Comparison of ENCODE assay signal across 7 mouse cellular contexts in the genomic region with DNA sequence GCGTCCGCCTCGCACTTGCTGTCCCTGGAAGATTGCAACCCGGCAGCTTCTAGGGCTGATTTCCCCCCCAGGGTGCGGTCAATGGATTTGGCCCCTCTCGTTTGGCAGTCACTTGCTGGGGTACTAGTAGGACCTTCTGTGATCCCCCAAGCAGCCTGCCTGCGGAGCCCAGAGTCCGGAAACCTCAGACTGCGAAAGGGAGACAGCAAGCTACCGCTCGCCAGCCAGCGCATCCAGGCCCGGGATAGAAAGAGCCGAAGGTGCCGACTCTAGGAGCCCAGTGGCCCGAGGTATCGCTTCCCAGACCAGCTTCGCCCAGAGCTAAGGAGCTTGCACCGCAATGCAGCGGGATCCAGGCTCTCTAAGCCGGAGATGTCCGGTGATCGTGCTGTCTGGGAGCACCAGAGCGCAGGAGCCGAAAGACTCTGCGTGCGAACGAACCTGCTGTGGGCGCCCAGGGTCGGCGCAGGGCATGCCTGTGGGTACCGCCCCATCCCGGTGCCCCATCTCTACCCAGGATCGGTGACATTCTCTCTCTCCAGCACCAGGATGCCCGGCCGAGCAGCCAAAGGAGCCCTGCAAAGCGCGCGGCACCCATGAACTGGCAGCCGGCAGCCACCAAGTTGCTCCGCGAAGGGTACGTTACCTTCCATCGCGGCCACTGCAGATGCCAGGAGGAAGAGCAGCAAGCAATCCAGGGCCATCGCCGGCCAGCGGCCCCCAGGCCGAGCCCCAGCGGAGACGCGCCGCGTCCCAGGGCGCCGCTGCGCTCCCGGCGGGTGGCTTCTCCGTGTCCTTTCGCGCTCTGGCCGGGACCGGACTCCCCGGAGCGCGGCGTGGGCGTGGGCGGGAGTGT. TPM values are rescaled to one million over a fixed set of nuclear protein-coding genes. Genes with fewer than 3 reads are reported as not detected.
DNase-seq lines count a peak whose midpoint lies in the region; ATAC-seq and TF ChIP-seq lines count a peak whose summit lies in the region.

No protein-coding gene starts in this region.

- peak; percentile 11; the same call in 1 of the 2 replicates for ATAC-seq in cerebellum, adult (ENCODE audit: insufficient number of reproducible peaks, low FRiP score, low TSS enrichment)
- peak; percentile 40 for ATAC-seq in forebrain, embryonic 14.5 days
- ATAC-seq in hindbrain, embryonic 11.5 days (ENCODE audit: low FRiP score): peak; percentile 49
- peak; percentile 42 for ATAC-seq in midbrain, postnatal 0 days (ENCODE audit: low FRiP score)
- no peak for ATAC-seq in megakaryocyte progenitor cell, adult 5-6 weeks (replicated peaks; ENCODE audit: poor library complexity)

- intact Hi-C loops in left cerebral cortex, postnatal 36 days (cut with DNase I): loop anchor here (1.0 to 10.0 kb wide), 7 partner anchors 87 to 1169 kb away; no protein-coding TSS in a partner anchor

- H3K36me3 ChIP-seq in forebrain, embryonic 14.5 days (ENCODE audit: control insufficient read depth, insufficient read depth, low read length): no peaks in the 10 kb centered on the region
- no peaks in the 10 kb centered on the region for H3K36me3 ChIP-seq in hindbrain, embryonic 11.5 days (ENCODE audit: control insufficient read depth, insufficient read depth, low read length)
- H3K36me3 ChIP-seq in midbrain, postnatal 0 days (ENCODE audit: insufficient read depth, low read length): no peaks in the 10 kb centered on the region

- H3K9ac ChIP-seq in forebrain, embryonic 14.5 days (ENCODE audit: low read length): peak overlapping the region; percentile 87
- H3K9ac ChIP-seq in hindbrain, embryonic 11.5 days (ENCODE audit: low read depth, low read length): peak overlapping the region; percentile 85
- H3K9ac ChIP-seq in midbrain, postnatal 0 days (replicated peaks; ENCODE audit: low read length, poor library complexity, severe bottlenecking): peak overlapping the region; percentile 91

- H3K4me1 ChIP-seq in forebrain, embryonic 14.5 days (ENCODE audit: control insufficient read depth, insufficient read depth, low read length): peaks cover 9% of the 10 kb centered on the region
- peaks cover 8% of the 10 kb centered on the region; the same call in 1 of the 2 replicates for H3K4me1 ChIP-seq in hindbrain, embryonic 11.5 days (replicated peaks; ENCODE audit: control insufficient read depth, insufficient read depth, low read length)
- H3K4me1 ChIP-seq in midbrain, postnatal 0 days (ENCODE audit: insufficient read depth, low read length): 0 out of 2 replicates have a peak, but pooled peaks cover 9% of the 10 kb centered on the region

- peak overlapping the region; percentile 80 for H3K27ac ChIP-seq in forebrain, embryonic 14.5 days (ENCODE audit: low read depth, low read length)
- H3K27ac ChIP-seq in hindbrain, embryonic 11.5 days (ENCODE audit: low read depth, low read length): 0 out of 2 replicates have a peak overlapping the region, but pooled peaks have one; percentile 56
- H3K27ac ChIP-seq in midbrain, postnatal 0 days (ENCODE audit: low read depth, low read length): peak overlapping the region; percentile 89

- no peaks in the 10 kb centered on the region for H3K9me3 ChIP-seq in forebrain, embryonic 14.5 days (replicated peaks; ENCODE audit: control insufficient read depth, low read length)
- no peaks in the 10 kb centered on the region for H3K9me3 ChIP-seq in hindbrain, embryonic 11.5 days (ENCODE audit: control insufficient read depth, low read length)
- H3K9me3 ChIP-seq in midbrain, postnatal 0 days (ENCODE audit: low read length): no peaks in the 10 kb centered on the region

- peak overlapping the region; percentile 99 for H3K4me2 ChIP-seq in forebrain, embryonic 14.5 days (ENCODE audit: low read length)
- peak overlapping the region; percentile 100 for H3K4me2 ChIP-seq in hindbrain, embryonic 11.5 days (replicated peaks; ENCODE audit: low read depth, low read length)
- peak overlapping the region; percentile 74 for H3K4me2 ChIP-seq in midbrain, postnatal 0 days (ENCODE audit: low read depth, low read length, poor library complexity, severe bottlenecking)

- no peak; the same call in 1 of the 2 replicates for TF ChIP-seq CTCF in midbrain, postnatal 0 days (IDR thresholded peaks at IDR 0.05)

- peak overlapping the region; percentile 83 for H3K4me3 ChIP-seq in forebrain, embryonic 14.5 days (ENCODE audit: low read depth, low read length)
- H3K4me3 ChIP-seq in hindbrain, embryonic 11.5 days (ENCODE audit: low read depth, low read length): peak overlapping the region; percentile 81
- H3K4me3 ChIP-seq in midbrain, postnatal 0 days (ENCODE audit: low read depth, low read length): peak overlapping the region; percentile 96

- DNase-seq in Muller cell, postnatal 12 days (ENCODE audit: inconsistent ontology term): peak; percentile 60
- DNase-seq in forebrain, embryonic 14.5 days (ENCODE audit: low spot score): peak; percentile 59
- DNase-seq in hindbrain, embryonic 11.5 days (ENCODE audit: low spot score): peak; percentile 71
- peak; percentile 61 to 64 for DNase-seq in left cerebral cortex, postnatal 36 days (ENCODE audit: low spot score in 2 of 2)
- peak; percentile 48 for DNase-seq in midbrain, postnatal 0 days (ENCODE audit: low spot score)

- WGBS in forebrain, embryonic 14.5 days: under 1% methylated on average over 70 of the region's 70 CpGs
- under 1% methylated on average over 58 of the region's 70 CpGs for WGBS in hindbrain, embryonic 11.5 days
- WGBS in midbrain, postnatal 0 days: under 1% methylated on average over 67 of the region's 70 CpGs

- peaks cover 15% of the 10 kb centered on the region for H3K27me3 ChIP-seq in forebrain, embryonic 14.5 days (replicated peaks; ENCODE audit: control insufficient read depth, insufficient read depth, low read length)
- H3K27me3 ChIP-seq in hindbrain, embryonic 11.5 days (ENCODE audit: control insufficient read depth, insufficient read depth, low read length): peaks cover 41% of the 10 kb centered on the region
- H3K27me3 ChIP-seq in midbrain, postnatal 0 days (ENCODE audit: insufficient read depth, low read length): peaks cover 7% of the 10 kb centered on the region; the same call in 1 of the 2 replicates

RNA-seq across cellular contexts. Expression of a gene that starts 0.6 kb away (rescaled TPM):
- polyA plus RNA-seq in forebrain, embryonic 14.5 days (2014; fragmentation: Nextera tagmentation; extraction: Ambion mirVana): 27.8 and 32.5 TPM in 2 replicates
- polyA plus RNA-seq in hindbrain, embryonic 11.5 days (2014; fragmentation: Nextera tagmentation; extraction: Ambion mirVana): 16.5 and 18.3 TPM in 2 replicates
- total RNA-seq in left cerebral cortex, postnatal 36 days (2021): 10 to 100 TPM; 29.6 to 32.5 TPM
- 85.9 and 99.8 TPM in 2 replicates for total RNA-seq in midbrain, postnatal 0 days (2014; rRNA removed)
- polyA plus RNA-seq in midbrain, postnatal 0 days (2015; fragmentation: Nextera tagmentation; extraction: Ambion mirVana): 67.7 and 69.4 TPM in 2 replicates
- not detected in 2 replicates for total RNA-seq in megakaryocyte progenitor cell, adult 5-6 weeks (2015)
- not detected in 2 replicates for total RNA-seq in megakaryocyte progenitor cell, adult 5-6 weeks (2017)

Comparison
In these comparisons a context has a peak if more than half of its experiments do, and no peak if none do; other contexts are left out.
1. RNA of a gene that starts 0.6 kb away (total RNA-seq): 85.9 to 99.8 TPM in midbrain, postnatal 0 days and 29.6 to 32.5 TPM in left cerebral cortex, postnatal 36 days; not detected in megakaryocyte progenitor cell, adult 5-6 weeks; every median in the first group is over 10 times any median in the second.
2. Peak in every context shown above with its lines, with median percentiles within 50 percentile points of each other: DNase-seq, H3K27ac ChIP-seq, H3K4me2 ChIP-seq, H3K4me3 ChIP-seq and H3K9ac ChIP-seq.